Mouse (Mus musculus): ENCODE measurements around the gene Lgr6.

The Lgr6 gene

GRCm38 (mm10) chr1:135105124-135105523 is at the start of gene Lgr6:
TSS of gene Lgr6 (minus strand) at chr1:135105276.
- DNase-seq (ENCODE audit: low spot score in 2 of 2), result no peak

GRCm38 (mm10) chr1:135154411-135154959 is 49.4 kb upstream of the Lgr6 start:
- DNase-seq (ENCODE audit: low spot score in 2 of 2), result peak in 1 of 2 experiments; percentile 56

GRCm38 (mm10) chr1:135154011-135154410 is 48.9 kb upstream of the Lgr6 start:
- no peak for DNase-seq (ENCODE audit: low spot score in 2 of 2)

GRCm38 (mm10) chr1:135148996-135149395 is 43.9 kb upstream of the Lgr6 start:
- DNase-seq (ENCODE audit: low spot score in 2 of 2), result no peak

GRCm38 (mm10) chr1:135148476-135148875 is 43.4 kb upstream of the Lgr6 start:
- DNase-seq (ENCODE audit: low spot score in 2 of 2), result no peak

- DNase-seq (ENCODE audit: low spot score in 2 of 2), result no peak
These were observed 42.6 kb upstream of the Lgr6 start for GRCm38 (mm10) chr1:135147702-135148058.

GRCm38 (mm10) chr1:135146946-135147701 is 42.0 kb upstream of the Lgr6 start:
- peak; percentile 58 to 65 for DNase-seq (ENCODE audit: low spot score in 2 of 2)

GRCm38 (mm10) chr1:135146077-135146945 is 41.2 kb upstream of the Lgr6 start, which contains the start of gene Arl8a:
TSS of gene Arl8a (plus strand) at chr1:135146824.
- peak; percentile 74 to 84 for DNase-seq (ENCODE audit: low spot score in 2 of 2)

GRCm38 (mm10) chr1:135143940-135144339 is 38.9 kb upstream of the Lgr6 start:
- no peak for DNase-seq (ENCODE audit: low spot score in 2 of 2)

GRCm38 (mm10) chr1:135142452-135142851 is 37.4 kb upstream of the Lgr6 start:
- no peak for DNase-seq (ENCODE audit: low spot score in 2 of 2)

GRCm38 (mm10) chr1:135139906-135140305 is 34.8 kb upstream of the Lgr6 start:
- peak in 1 of 2 experiments; percentile 7 for DNase-seq (ENCODE audit: low spot score in 2 of 2)

GRCm38 (mm10) chr1:135136500-135136899 is 31.4 kb upstream of the Lgr6 start:
- peak; percentile 42 to 61 for DNase-seq (ENCODE audit: low spot score in 2 of 2)

- no peak for DNase-seq (ENCODE audit: low spot score in 2 of 2)
These were observed 30.2 kb upstream of the Lgr6 start for GRCm38 (mm10) chr1:135135111-135135787.

- peak in 1 of 2 experiments; percentile 15 for DNase-seq (ENCODE audit: low spot score in 2 of 2)
These were observed 28.8 kb upstream of the Lgr6 start for GRCm38 (mm10) chr1:135133678-135134435.

GRCm38 (mm10) chr1:135132893-135133369 is 27.9 kb upstream of the Lgr6 start:
- peak in 1 of 2 experiments; percentile 33 for DNase-seq (ENCODE audit: low spot score in 2 of 2)

- DNase-seq (ENCODE audit: low spot score in 2 of 2), result peak; percentile 81 to 89
These were observed 27.4 kb upstream of the Lgr6 start, which contains the start of gene Ptpn7 for GRCm38 (mm10) chr1:135132473-135132872. TSS of gene Ptpn7 (plus strand) at chr1:135132700.

GRCm38 (mm10) chr1:135131560-135131959 is 26.5 kb upstream of the Lgr6 start:
- DNase-seq (ENCODE audit: low spot score in 2 of 2), result no peak

GRCm38 (mm10) chr1:135131034-135131433 is 26.0 kb upstream of the Lgr6 start:
- peak; percentile 39 to 52 for DNase-seq (ENCODE audit: low spot score in 2 of 2)

GRCm38 (mm10) chr1:135130376-135131018 is 25.4 kb upstream of the Lgr6 start:
- no peak for DNase-seq (ENCODE audit: low spot score in 2 of 2)

- DNase-seq (ENCODE audit: low spot score in 2 of 2), result no peak
These were observed 24.6 kb upstream of the Lgr6 start for GRCm38 (mm10) chr1:135129543-135130183.

Data from spleen, postnatal 14 days (tissue).